Mouse (Mus musculus): ENCODE measurements at regions not wholly inside any gene's neighbourhood (a gene's known extent, or its start where the extent isn't known, plus 50 kb on each side); places are given as distances from the start of the nearest gene placed in this dataset.

DNA sequence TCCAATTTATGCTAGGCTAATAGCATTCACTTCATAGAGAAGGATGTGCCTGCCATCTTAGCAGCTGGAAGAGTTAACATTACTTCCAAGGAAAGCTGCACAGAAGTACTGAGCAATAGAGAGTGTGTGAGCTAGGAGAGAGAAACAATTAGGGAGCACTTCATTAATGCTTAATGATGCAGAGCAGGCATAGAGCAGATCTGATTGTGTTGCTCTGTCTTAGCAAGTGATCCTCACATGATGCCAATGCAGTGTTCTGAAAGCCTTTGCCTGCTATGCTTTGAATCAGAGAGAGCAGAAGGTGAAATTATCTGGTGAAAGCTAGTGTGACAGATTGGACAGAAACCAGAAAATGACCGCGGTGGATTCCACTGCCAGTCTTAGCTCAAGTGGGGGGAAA, 987.8 kb upstream of the Lcorl start:
- Histone ChIP-seq H3K4me3 (ENCODE audit: control insufficient read depth in 1 of 2, insufficient read depth in 1 of 2, low read depth in 1 of 2, low read length in 2 of 2) (no peak overlapping the region), H3K27ac (replicated peaks in 1 of 2; ENCODE audit: control insufficient read depth in 1 of 2, insufficient read depth in 1 of 2, low read depth in 2 of 2, low read length in 2 of 2) (no peak overlapping the region), H3K4me2 (ENCODE audit: low read length) (no peak overlapping the region), H3K4me1 (ENCODE audit: control insufficient read depth in 2 of 2, insufficient read depth in 2 of 2, low read length in 2 of 2) (no peaks in the 10 kb centered on the region), H3K27me3 (ENCODE audit: control insufficient read depth, insufficient read depth, low read length) (no peaks in the 10 kb centered on the region), H3K9me3 (ENCODE audit: control insufficient read depth, low read length) (no peaks in the 10 kb centered on the region), H3K9ac (ENCODE audit: low read length) (no peak overlapping the region), H3K36me3 (ENCODE audit: control insufficient read depth, insufficient read depth, low read length) (no peaks in the 10 kb centered on the region)
- ATAC-seq (ENCODE audit: insufficient number of reproducible peaks, insufficient read depth, low FRiP score, low read depth) = no peak
- WGBS = 30% methylated on average over 2 of the region's 2 CpGs

DNA sequence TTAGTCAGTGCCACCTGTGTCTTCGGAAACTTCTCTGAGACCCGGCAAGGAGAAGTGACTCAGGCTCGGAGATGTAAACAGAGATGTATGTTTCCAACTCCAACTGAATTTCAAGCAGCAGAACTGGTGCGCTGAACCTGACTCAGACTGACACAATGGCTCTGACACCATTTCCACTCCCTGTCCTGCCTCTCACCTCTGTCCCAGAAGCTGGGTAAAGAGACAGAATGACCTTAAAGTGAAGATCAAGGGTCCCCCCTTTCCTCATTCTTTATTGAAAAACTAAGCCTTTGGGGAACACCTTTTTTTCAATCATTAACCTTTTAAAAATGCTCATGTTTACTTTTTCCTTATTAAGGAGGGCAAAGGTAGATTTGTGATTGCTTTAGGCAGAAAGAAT, 979.4 kb upstream of the Lcorl start:
- no peak for ATAC-seq (ENCODE audit: insufficient number of reproducible peaks, insufficient read depth, low FRiP score, low read depth)
- no peaks in the 10 kb centered on the region for H3K27me3 ChIP-seq (ENCODE audit: control insufficient read depth, insufficient read depth, low read length)
- 85% methylated on average over 4 of the region's 4 CpGs for WGBS

DNA sequence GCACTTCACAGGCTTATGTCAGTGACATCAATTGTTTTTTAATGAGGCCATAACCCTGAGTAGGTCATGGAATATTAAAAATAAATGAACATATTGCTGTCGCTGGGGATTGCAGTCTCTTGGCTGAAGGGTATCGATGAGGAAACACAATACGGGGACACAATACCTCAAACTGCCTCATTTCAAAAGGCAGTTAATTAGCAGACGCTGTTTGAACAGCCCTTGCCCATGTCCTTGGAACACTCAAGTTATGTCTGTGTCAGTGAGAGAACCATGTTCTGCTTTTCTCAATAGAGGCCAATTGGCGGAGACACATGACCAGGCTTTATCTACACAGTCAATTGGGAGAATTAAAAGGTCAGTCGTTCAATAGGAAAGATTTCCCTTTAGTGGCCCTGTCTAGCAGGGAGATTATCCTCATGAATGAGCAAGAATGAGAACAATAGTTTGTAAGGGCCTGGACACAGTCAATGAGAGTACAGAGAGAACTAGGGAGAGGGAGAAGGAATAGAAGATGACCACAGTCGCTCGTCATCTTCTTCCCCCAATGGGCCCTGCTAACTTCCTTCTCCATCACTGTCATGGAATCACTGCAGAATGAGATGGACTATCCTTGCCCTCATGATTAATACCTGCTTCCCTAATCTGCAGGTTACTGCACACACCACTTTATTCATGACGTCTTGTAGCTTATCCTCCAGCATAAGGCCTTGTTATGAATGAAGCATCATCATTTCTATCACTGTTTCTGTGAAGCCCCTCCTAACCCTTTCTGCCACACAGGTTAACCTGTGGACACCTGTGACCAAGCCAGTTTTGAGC, 973.6 kb upstream of the Lcorl start:
- no peak for ATAC-seq (ENCODE audit: insufficient number of reproducible peaks, insufficient read depth, low FRiP score, low read depth)
- H3K4me3 ChIP-seq (ENCODE audit: control insufficient read depth in 1 of 2, insufficient read depth in 1 of 2, low read depth in 1 of 2, low read length in 2 of 2) = no peak overlapping the region

More for the DNA sequence above, 979.4 kb upstream of the Lcorl start:
- no peak overlapping the region for H3K9ac ChIP-seq (ENCODE audit: low read length)
- no peaks in the 10 kb centered on the region for H3K36me3 ChIP-seq (ENCODE audit: control insufficient read depth, insufficient read depth, low read length)
- H3K4me1 ChIP-seq (ENCODE audit: control insufficient read depth in 2 of 2, insufficient read depth in 2 of 2, low read length in 2 of 2) = no peaks in the 10 kb centered on the region
- no peaks in the 10 kb centered on the region for H3K9me3 ChIP-seq (ENCODE audit: control insufficient read depth, low read length)
- H3K4me2 ChIP-seq (ENCODE audit: low read length) = no peak overlapping the region
- no peak overlapping the region for H3K4me3 ChIP-seq (ENCODE audit: control insufficient read depth in 1 of 2, insufficient read depth in 1 of 2, low read depth in 1 of 2, low read length in 2 of 2)
- no peak overlapping the region for H3K27ac ChIP-seq (replicated peaks in 1 of 2; ENCODE audit: control insufficient read depth in 1 of 2, insufficient read depth in 1 of 2, low read depth in 2 of 2, low read length in 2 of 2)

DNA sequence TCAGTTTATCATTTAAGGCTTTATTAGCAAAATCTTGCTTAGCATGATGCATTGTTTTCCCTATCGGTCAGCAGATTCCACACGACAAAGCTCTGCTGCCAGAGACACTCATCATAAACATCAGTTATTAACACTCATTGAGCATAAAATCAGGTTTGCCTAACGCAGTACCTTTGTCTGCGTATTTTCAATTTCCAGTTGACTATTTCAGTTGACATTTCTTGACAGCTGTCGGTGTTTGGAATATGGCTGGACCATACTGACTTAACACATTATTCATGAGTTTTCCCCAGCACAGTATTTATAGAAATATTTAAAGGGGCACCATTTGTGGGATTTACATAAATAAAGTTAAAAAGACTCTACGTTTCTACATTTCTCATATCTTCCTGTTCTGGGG, 972.7 kb upstream of the Lcorl start:
- H3K4me1 ChIP-seq (ENCODE audit: control insufficient read depth in 2 of 2, insufficient read depth in 2 of 2, low read length in 2 of 2) = no peaks in the 10 kb centered on the region
- no peak overlapping the region for H3K4me3 ChIP-seq (ENCODE audit: control insufficient read depth in 1 of 2, insufficient read depth in 1 of 2, low read depth in 1 of 2, low read length in 2 of 2)
- no peaks in the 10 kb centered on the region for H3K9me3 ChIP-seq (ENCODE audit: control insufficient read depth, low read length)
- H3K36me3 ChIP-seq (ENCODE audit: control insufficient read depth, insufficient read depth, low read length) = no peaks in the 10 kb centered on the region
- ATAC-seq (ENCODE audit: insufficient number of reproducible peaks, insufficient read depth, low FRiP score, low read depth) = no peak
- no peak overlapping the region for H3K27ac ChIP-seq (replicated peaks in 1 of 2; ENCODE audit: control insufficient read depth in 1 of 2, insufficient read depth in 1 of 2, low read depth in 2 of 2, low read length in 2 of 2)
- H3K27me3 ChIP-seq (ENCODE audit: control insufficient read depth, insufficient read depth, low read length) = no peaks in the 10 kb centered on the region
- no peak overlapping the region for H3K9ac ChIP-seq (ENCODE audit: low read length)
- 90% methylated on average over 6 of the region's 6 CpGs for WGBS
- H3K4me2 ChIP-seq (ENCODE audit: low read length) = no peak overlapping the region

More for the DNA sequence above, 973.6 kb upstream of the Lcorl start:
- no peak overlapping the region for H3K9ac ChIP-seq (ENCODE audit: low read length)
- no peaks in the 10 kb centered on the region for H3K9me3 ChIP-seq (ENCODE audit: control insufficient read depth, low read length)
- H3K4me2 ChIP-seq (ENCODE audit: low read length) = no peak overlapping the region
- H3K27me3 ChIP-seq (ENCODE audit: control insufficient read depth, insufficient read depth, low read length) = no peaks in the 10 kb centered on the region
- WGBS = 78% methylated on average over 9 of the region's 9 CpGs
- H3K4me1 ChIP-seq (ENCODE audit: control insufficient read depth in 2 of 2, insufficient read depth in 2 of 2, low read length in 2 of 2) = no peaks in the 10 kb centered on the region
- no peaks in the 10 kb centered on the region for H3K36me3 ChIP-seq (ENCODE audit: control insufficient read depth, insufficient read depth, low read length)
- no peak overlapping the region for H3K27ac ChIP-seq (replicated peaks in 1 of 2; ENCODE audit: control insufficient read depth in 1 of 2, insufficient read depth in 1 of 2, low read depth in 2 of 2, low read length in 2 of 2)

DNA sequence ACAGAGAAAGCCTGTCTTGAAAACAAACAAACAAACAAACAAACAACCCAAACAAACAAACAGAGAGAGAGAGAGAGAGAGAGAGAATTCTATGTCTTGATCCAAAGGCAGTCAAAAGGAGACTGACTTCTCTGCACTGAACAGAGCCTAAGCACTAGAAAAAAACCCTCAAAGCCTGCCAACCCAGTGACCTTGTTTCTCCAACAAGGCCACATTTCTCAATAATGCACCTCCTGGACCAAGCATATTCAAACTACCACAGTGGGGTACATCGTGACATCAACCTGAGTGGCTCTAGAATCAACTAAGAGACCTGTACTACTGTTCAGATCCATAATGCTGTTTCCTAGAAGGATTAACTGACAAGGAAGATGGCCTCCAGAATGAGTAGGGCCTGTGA, 969.0 kb upstream of the Lcorl start:
- H3K27ac ChIP-seq (replicated peaks in 1 of 2; ENCODE audit: control insufficient read depth in 1 of 2, insufficient read depth in 1 of 2, low read depth in 2 of 2, low read length in 2 of 2) = no peak overlapping the region
- no peak overlapping the region for H3K4me2 ChIP-seq (ENCODE audit: low read length)
- WGBS = 82% methylated on average over 1 of the region's 1 CpGs
- no peaks in the 10 kb centered on the region for H3K9me3 ChIP-seq (ENCODE audit: control insufficient read depth, low read length)
- no peaks in the 10 kb centered on the region for H3K36me3 ChIP-seq (ENCODE audit: control insufficient read depth, insufficient read depth, low read length)
- H3K9ac ChIP-seq (ENCODE audit: low read length) = no peak overlapping the region
- H3K4me3 ChIP-seq (ENCODE audit: control insufficient read depth in 1 of 2, insufficient read depth in 1 of 2, low read depth in 1 of 2, low read length in 2 of 2) = no peak overlapping the region
- no peaks in the 10 kb centered on the region for H3K4me1 ChIP-seq (ENCODE audit: control insufficient read depth in 2 of 2, insufficient read depth in 2 of 2, low read length in 2 of 2)
- no peak for ATAC-seq (ENCODE audit: insufficient number of reproducible peaks, insufficient read depth, low FRiP score, low read depth)
- no peaks in the 10 kb centered on the region for H3K27me3 ChIP-seq (ENCODE audit: control insufficient read depth, insufficient read depth, low read length)

DNA sequence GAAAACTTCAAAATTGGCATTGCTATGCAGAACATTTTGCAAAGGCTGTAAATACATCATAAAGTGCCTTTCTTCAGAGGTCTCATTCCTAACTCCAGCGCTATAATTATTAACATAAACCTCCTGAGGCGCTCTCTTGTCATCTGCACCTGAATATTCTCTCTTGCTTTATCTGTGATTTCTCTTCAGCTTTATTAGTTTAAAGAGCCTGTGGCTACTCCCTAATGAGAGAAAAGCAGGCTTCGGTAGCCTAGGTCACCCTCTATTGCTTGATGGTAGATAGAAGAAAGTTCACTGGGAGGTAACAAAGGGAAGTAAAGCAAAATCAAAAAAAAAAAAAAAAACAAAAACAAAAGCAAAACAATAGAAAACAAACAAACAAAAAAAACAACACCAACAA, 967.5 kb upstream of the Lcorl start:
- ATAC-seq (ENCODE audit: insufficient number of reproducible peaks, insufficient read depth, low FRiP score, low read depth) = no peak

DNA sequence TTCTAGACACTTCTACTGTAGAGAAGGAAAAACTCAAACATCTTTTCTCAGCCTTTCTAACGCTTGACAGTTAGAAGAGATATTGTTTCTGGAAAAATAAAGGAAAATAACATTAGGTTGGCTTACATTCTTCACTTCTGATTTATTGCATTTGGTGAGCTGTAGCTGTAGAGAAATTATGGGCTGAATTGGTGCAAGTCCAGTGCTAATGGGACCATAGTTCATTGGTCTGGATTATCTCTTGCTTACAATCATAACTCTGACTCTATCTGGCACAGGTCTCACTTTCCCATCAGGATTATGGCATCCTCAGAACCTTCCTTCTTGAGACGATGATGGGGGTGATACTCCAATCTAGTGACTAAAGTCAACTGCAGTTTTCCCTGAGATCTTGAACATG, 937.7 kb upstream of the Lcorl start:
- H3K9ac ChIP-seq (ENCODE audit: low read length) = no peak overlapping the region
- no peak overlapping the region for H3K27ac ChIP-seq (replicated peaks in 1 of 2; ENCODE audit: control insufficient read depth in 1 of 2, insufficient read depth in 1 of 2, low read depth in 2 of 2, low read length in 2 of 2)
- no peaks in the 10 kb centered on the region for H3K27me3 ChIP-seq (ENCODE audit: control insufficient read depth, insufficient read depth, low read length)
- WGBS = 84% methylated on average over 2 of the region's 2 CpGs
- no peak for ATAC-seq (ENCODE audit: insufficient number of reproducible peaks, insufficient read depth, low FRiP score, low read depth)
- H3K36me3 ChIP-seq (ENCODE audit: control insufficient read depth, insufficient read depth, low read length) = no peaks in the 10 kb centered on the region
- H3K4me2 ChIP-seq (ENCODE audit: low read length) = no peak overlapping the region
- no peaks in the 10 kb centered on the region for H3K9me3 ChIP-seq (ENCODE audit: control insufficient read depth, low read length)
- no peak overlapping the region for H3K4me3 ChIP-seq (ENCODE audit: control insufficient read depth in 1 of 2, insufficient read depth in 1 of 2, low read depth in 1 of 2, low read length in 2 of 2)
- peaks cover 2 to 10% of the 10 kb centered on the region in 2 experiments; a peak in 3 of 4 replicates for H3K4me1 ChIP-seq (ENCODE audit: control insufficient read depth in 2 of 2, insufficient read depth in 2 of 2, low read length in 2 of 2)

More for the DNA sequence above, 967.5 kb upstream of the Lcorl start:
- Histone ChIP-seq H3K36me3 (ENCODE audit: control insufficient read depth, insufficient read depth, low read length) (no peaks in the 10 kb centered on the region), H3K4me3 (ENCODE audit: control insufficient read depth in 1 of 2, insufficient read depth in 1 of 2, low read depth in 1 of 2, low read length in 2 of 2) (no peak overlapping the region), H3K4me2 (ENCODE audit: low read length) (no peak overlapping the region), H3K9ac (ENCODE audit: low read length) (no peak overlapping the region), H3K27me3 (ENCODE audit: control insufficient read depth, insufficient read depth, low read length) (no peaks in the 10 kb centered on the region), H3K4me1 (ENCODE audit: control insufficient read depth in 2 of 2, insufficient read depth in 2 of 2, low read length in 2 of 2) (no peaks in the 10 kb centered on the region), H3K9me3 (ENCODE audit: control insufficient read depth, low read length) (no peaks in the 10 kb centered on the region), H3K27ac (replicated peaks in 1 of 2; ENCODE audit: control insufficient read depth in 1 of 2, insufficient read depth in 1 of 2, low read depth in 2 of 2, low read length in 2 of 2) (no peak overlapping the region)
- 81% methylated on average over 3 of the region's 3 CpGs for WGBS

All from heart, embryonic 14.5 days (tissue).